Mouse (Mus musculus): Measurements from ENCODE around the gene Iltifb. TPM values are rescaled to one million over a fixed set of nuclear protein-coding genes. Genes with fewer than 3 reads are reported as not detected.
"Not testable (repeated sequence)": the region's sequence is repeated elsewhere in the genome, so short reads cannot be mapped to it uniquely, and the experiment has no call there.

The Iltifb gene
- total RNA-seq (2021), result not detected
- long read RNA-seq, experiment 1, result 0 reads
- long read RNA-seq, experiment 2, result 0 reads

DNA sequence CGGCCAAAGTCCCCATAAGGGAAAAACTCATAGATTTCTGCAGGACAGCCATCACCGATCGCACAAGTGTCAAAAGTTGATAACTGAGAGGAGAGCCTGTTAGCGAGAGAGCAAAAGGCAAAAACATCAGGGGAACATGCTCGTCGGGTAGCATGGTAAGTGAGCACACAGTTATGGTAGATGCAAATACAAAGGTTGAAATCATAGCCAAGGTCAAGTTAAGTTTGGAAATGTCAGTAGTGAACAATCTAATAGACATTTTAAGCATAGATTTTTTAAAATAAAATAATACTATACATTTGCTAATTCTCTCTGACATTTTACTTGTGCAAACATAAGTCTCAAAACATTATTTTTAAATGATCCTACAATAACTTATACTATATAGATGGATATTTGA lies at the start of gene Iltifb:
TSS of gene Iltifb (minus strand) at position 101 of the 400 bp plus-strand sequence.
- DNase-seq, result no peak

DNA sequence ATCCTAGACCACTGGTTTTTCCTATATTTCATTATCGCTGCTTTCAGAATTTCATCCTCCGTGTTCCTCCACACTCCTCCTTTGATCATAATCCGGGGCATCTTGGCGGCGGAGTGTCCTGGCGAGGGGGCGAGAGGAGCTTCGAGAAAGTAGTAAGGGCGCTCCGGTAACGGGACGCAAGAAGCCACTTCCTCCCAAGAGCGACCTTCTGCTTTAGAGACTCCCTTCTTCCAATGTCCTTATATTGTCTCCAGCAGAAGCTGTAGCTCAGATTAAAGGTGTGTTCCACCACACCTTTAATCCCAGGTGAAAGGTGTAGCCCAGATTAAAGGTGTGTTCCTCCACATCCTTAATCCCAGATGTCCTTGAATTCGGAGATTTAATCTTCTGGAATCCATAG lies 48.3 kb upstream of the Iltifb start, which contains the start of gene Gm9046:
TSS of gene Gm9046 (minus strand) at position 101 of the 400 bp plus-strand sequence.
- DNase-seq, result not testable (repeated sequence)

DNA sequence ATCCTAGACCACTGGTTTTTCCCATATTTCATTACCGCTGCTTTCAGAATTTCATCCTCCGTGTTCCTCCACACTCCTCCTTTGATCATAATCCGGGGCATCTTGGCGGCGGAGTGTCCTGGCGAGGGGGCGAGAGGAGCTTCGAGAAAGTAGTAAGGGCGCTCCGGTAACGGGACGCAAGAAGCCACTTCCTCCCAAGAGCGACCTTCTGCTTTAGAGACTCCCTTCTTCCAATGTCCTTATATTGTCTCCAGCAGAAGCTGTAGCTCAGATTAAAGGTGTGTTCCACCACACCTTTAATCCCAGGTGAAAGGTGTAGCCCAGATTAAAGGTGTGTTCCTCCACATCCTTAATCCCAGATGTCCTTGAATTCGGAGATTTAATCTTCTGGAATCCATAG lies 42.9 kb upstream of the Iltifb start, which contains the start of gene Gm9045:
TSS of gene Gm9045 (minus strand) at position 101 of the 400 bp plus-strand sequence.
- DNase-seq, result not testable (repeated sequence)

DNA sequence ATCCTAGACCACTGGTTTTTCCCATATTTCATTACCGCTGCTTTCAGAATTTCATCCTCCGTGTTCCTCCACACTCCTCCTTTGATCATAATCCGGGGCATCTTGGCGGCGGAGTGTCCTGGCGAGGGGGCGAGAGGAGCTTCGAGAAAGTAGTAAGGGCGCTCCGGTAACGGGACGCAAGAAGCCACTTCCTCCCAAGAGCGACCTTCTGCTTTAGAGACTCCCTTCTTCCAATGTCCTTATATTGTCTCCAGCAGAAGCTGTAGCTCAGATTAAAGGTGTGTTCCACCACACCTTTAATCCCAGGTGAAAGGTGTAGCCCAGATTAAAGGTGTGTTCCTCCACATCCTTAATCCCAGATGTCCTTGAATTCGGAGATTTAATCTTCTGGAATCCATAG lies 37.5 kb upstream of the Iltifb start, which contains the start of gene Gm9044:
TSS of gene Gm9044 (minus strand) at position 101 of the 400 bp plus-strand sequence.
- DNase-seq, result not testable (repeated sequence)

- not testable (repeated sequence) for DNase-seq
Observed at GRCm38 (mm10) chr10:118326869-118327268, 32.0 kb upstream of the Iltifb start, which contains the start of gene Gm9040. Gene Gm9040 (minus strand): TSS chr10:118326969.

DNA sequence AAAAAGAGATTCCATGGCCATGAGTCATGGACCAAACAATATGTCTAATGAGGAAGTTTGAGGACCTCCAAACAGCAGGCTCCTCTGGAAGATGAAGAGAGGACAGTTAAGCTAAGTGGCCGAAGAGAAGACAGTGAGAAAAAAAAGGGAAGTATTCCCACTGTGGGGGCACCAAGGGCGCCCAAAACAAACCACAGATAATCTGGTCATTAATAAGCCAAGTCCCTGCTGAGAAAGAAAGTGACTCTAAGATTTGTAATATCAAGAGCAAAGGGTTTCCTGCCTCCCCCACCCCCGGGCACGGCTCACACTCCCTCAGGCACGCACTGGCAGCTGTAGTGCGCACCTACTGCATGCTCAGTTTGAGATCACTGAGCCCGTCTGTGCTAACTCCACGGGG lies 24.2 kb upstream of the Iltifb start:
- DNase-seq, result no peak

GRCm38 (mm10) chr10:118302133-118302532 lies 7.3 kb upstream of the Iltifb start:
- not testable (repeated sequence) for DNase-seq

- not testable (repeated sequence) for DNase-seq
Observed at GRCm38 (mm10) chr10:118283016-118283415, 11.8 kb downstream of the Iltifb start.

DNA sequence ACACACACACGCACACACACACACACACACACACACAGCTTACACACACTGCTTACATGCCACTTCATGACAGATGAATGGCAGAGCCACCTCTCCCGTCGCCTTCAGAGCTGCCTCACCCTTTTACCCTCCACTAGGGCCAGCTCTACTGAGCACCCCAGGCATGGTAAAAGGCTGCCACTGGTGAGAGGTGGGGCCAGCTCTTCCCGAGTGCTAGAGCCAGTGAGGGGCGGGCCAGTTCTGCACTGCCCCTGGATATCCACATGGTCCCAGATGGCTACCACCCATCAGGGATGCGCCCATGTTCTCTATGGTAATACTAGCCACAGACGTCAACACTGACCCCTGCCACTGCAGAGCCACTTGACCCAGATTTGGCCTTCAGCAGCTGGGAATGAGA lies 12.3 kb downstream of the Iltifb start:
- not testable (repeated sequence) for DNase-seq

DNA sequence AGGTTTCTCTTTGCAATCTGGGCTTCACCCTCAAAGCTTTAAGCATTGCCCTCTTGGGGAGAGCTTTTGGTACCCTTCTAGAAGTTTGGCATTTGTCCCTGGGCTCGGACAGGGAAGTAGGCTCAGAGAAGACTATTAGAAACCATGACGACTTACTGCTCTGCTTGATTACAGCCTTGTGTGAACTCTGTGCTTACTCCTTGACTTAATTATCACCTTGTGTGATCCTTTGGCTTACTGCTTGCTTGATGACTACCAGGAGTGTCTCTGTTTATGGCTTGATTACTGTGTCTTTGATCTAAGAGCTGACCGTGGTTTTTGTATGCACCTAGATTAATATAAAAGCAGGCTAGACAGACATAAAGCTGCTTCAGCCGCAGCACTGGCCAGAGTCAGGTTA lies 16.8 kb downstream of the Iltifb start:
- not testable (repeated sequence) for DNase-seq

- DNase-seq, result not testable (repeated sequence)
Observed at GRCm38 (mm10) chr10:118271416-118271815, 23.4 kb downstream of the Iltifb start.

- not testable (repeated sequence) for DNase-seq
Observed at GRCm38 (mm10) chr10:118268812-118269211, 26.0 kb downstream of the Iltifb start.

DNA sequence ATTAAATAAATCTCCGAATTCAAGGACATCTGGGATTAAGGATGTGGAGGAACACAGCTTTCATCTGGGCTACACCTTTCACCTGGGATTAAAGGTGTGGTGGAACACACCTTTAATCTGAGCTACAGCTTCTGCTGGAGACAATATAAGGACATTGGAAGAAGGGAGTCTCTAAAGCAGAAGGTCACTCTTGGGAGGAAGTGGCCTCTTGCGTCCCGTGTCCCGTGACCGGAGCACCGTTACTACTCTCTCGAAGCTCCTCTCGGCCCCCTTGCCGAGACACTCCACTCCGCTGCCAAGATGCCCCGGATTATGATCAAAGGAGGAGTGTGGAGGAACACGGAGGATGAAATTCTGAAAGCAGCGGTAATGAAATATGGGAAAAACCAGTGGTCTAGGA lies 36.5 kb downstream of the Iltifb start, which contains the start of gene Gm32802:
TSS of gene Gm32802 (plus strand) at position 301 of the 400 bp plus-strand sequence.
- DNase-seq, result not testable (repeated sequence)

DNA sequence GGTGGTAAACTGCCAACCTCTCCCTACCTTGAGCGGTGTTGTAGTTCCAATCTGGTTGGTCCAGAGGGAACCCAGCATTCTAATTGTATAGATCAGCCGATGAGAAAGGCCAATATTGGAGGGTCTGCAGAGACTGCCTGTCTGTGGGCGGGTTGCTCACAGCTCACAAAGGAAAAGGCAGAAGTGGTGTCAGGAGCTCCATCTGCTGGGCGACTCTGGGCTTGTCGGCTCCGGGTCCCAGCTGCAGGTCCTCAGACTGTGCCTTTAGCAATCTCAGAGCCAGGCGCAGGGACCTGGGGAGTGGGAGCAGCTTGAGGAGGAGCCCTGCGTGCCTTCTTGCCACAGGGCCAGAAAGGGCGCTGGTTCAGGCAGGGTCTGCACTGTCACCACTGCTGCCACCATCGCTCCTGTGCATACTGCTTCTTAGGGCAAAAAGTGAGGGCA lies 44.0 kb downstream of the Iltifb start:
- DNase-seq, result peak; percentile 43

DNA sequence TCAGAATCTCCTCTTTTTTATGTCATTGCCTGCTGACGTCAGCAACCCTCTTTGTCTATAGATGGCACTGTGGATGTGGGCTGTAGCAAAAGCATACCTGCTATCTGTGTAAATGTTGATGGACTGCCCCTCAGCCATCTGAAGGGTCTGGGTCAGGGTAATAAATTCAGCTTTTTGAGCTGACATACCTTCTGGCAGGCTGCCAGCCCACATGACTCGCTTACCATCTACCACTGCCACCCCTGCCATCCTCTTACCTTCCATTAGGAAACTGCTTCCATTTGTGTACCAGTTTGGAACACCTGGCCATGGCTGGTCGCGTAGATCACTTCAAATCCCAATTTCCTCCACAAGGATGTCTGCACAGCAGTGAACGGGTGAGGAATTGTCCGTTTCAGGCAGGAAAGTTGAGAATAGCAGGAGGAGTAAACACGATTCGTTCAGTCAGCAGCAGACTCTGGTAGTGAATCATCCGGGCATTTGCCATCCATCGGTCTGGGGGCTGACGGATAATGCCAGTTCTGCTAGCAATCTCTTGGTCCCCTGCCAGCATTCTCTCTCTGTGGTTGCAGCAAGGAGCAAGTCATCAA lies 45.7 kb downstream of the Iltifb start:
- peak; percentile 19 for DNase-seq

DNA sequence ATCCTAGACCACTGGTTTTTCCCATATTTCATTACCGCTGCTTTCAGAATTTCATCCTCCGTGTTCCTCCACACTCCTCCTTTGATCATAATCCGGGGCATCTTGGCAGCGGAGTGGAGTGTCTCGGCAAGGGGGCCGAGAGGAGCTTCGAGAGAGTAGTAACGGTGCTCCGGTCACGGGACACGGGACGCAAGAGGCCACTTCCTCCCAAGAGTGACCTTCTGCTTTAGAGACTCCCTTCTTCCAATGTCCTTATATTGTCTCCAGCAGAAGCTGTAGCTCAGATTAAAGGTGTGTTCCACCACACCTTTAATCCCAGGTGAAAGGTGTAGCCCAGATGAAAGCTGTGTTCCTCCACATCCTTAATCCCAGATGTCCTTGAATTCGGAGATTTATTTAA lies 54.2 kb downstream of the Iltifb start, which contains the start of gene Gm32717:
TSS of gene Gm32717 (minus strand) at position 101 of the 400 bp plus-strand sequence.
- not testable (repeated sequence) for DNase-seq

Other genes starting within 250 kb of the Iltifb start
- gene Mdm1, start 153.2 kb downstream of the Iltifb start, total RNA-seq (2021), result 10 to 100 TPM; 15.5 to 17.8 TPM
- gene Il22, start 90.1 kb downstream of the Iltifb start, total RNA-seq (2021), result not detected
- gene Gm32717, start 54.3 kb downstream of the Iltifb start, total RNA-seq (2021), result under 1 TPM; 0.58 to 0.72 TPM
- gene Gm32802, start 36.4 kb downstream of the Iltifb start, total RNA-seq (2021), result under 1 TPM; 0.58 to 0.72 TPM
- gene Gm9040, start 31.9 kb upstream of the Iltifb start, total RNA-seq (2021), result not detected
- not detected for gene Gm9044, start 37.4 kb upstream of the Iltifb start, total RNA-seq (2021)
- not detected for gene Gm9045, start 42.8 kb upstream of the Iltifb start, total RNA-seq (2021)
- gene Gm9046, start 48.2 kb upstream of the Iltifb start, total RNA-seq (2021), result not detected
- gene Gm9048, start 53.6 kb upstream of the Iltifb start, total RNA-seq (2021), result not detected
- gene Gm9049, start 59.1 kb upstream of the Iltifb start, total RNA-seq (2021), result not detected
- not detected for gene Ifng, start 146.0 kb upstream of the Iltifb start, total RNA-seq (2021)